Mouse (Mus musculus) limb, embryonic 10.5 days (tissue): ENCODE results near the gene Tspan17. TPM values are rescaled to one million over a fixed set of nuclear protein-coding genes. Genes with fewer than 3 reads are reported as not detected.
A peak's percentile ranks its signal among the peaks of the same experiment; 100 is the strongest.

Source experiments
- DNase-seq: peaks from one replicate; pipeline ENCODE4 v3.0.0-alpha.2; 2017; ENCODE audit warnings: low spot score
- H3K27ac ChIP-seq: fragments of 300-500 bp; sonication (generic); 2 replicates; pipeline ENCODE4 v1.5.1; 2016; ENCODE audit warnings: mild to moderate bottlenecking
- H3K27me3 ChIP-seq: fragments of 300-500 bp; sonication (generic); 2 replicates; pipeline ENCODE4 v1.6.1; 2016; ENCODE audit warnings: low read depth, mild to moderate bottlenecking; ENCODE audit not compliant: poor library complexity, severe bottlenecking
- H3K36me3 ChIP-seq: fragments of 300-500 bp; sonication (generic); 2 replicates; pipeline ENCODE4 v1.6.1; 2016; ENCODE audit warnings: mild to moderate bottlenecking, moderate library complexity
- H3K4me1 ChIP-seq: fragments of 300-500 bp; sonication (generic); 2 replicates; pipeline ENCODE4 v1.6.1; 2016
- H3K4me3 ChIP-seq: fragments of 300-500 bp; sonication (generic); 2 replicates; pipeline ENCODE4 v1.5.1; 2016; ENCODE audit warnings: mild to moderate bottlenecking, moderate library complexity
- H3K9me3 ChIP-seq: fragments of 300-500 bp; sonication (generic); replicated peaks from 2 replicates; pipeline ENCODE4 v1.6.1; 2016; ENCODE audit warnings: mild to moderate bottlenecking
- WGBS: fragments of 180-500 bp; shearing (Covaris S2); methylation state at CpG from one replicate; pipeline ENCODE4 v1.1.7; 2016; 5-methylcytosine and 5-hydroxymethylcytosine counted together
- polyA plus RNA-seq: library from polyadenylated mRNA; unstranded; fragments of >200 nt; fragmentation: Nextera tagmentation; extraction: Ambion mirVana; gene quantifications from 2 replicates; pipeline ENCODE4 v1.2.1, GENCODE M21; 2016

Gene Tspan17
- polyA plus RNA-seq, result 2.0 and 3.3 TPM in 2 replicates

DNA sequence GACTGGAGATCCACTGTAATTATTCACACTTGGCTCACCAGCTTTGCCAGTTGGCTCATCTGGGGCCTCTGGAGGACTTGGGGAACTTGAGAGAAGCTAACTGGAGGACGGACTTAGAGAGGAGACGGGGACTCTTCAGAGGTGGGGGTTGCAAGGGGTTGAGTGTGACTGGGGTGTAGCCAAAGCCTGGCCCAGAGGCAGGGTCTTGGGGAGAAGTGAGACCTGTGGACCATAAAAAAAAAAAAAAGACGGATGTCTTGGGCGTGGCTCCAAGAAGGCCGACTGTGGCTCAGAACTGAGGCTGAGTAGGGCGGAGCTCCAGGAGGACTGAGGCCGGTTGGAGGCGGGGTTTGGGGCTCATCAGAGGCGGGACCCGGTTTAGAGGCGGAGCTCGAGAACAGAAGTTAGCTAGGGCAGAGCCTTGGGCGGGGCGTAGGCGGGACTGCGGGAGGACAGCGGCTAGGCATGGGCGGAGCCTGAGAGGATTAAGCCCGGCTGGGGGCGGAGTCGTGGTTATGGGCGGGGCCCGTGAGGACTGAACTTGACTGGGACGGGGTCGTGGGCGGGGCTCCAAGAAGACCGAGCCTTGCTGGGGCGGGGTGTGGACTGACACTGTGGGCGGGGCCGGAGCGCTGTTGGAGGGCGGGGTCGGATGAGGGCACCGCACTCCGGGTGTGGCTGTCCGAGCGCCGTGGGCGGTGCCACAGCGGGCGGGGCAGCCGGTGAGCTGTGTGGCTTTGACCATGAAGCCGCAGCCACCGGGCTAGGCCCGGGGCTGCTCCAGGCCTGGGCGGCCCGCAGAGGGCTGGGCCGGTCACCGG is at the start of gene Tspan17:
Gene Tspan17, plus strand, starts transcription at position 638 of the 821 bp plus-strand sequence.
- Histone ChIP-seq H3K27ac (peak within 1 kb of the TSS; percentile 33; the same call in 1 of the 2 replicates), H3K4me3 (peak within 1 kb of the TSS; percentile 61), H3K27me3 (peaks cover 62% of the 10 kb centered on the region), H3K4me1 (peaks cover 23% of the 10 kb centered on the region), H3K36me3 (no peaks in the 10 kb centered on the region), H3K9me3 (no peaks in the 10 kb centered on the region)
- 2% methylated on average over 49 of the region's 49 CpGs for WGBS
- peak; percentile 93 for DNase-seq

DNA sequence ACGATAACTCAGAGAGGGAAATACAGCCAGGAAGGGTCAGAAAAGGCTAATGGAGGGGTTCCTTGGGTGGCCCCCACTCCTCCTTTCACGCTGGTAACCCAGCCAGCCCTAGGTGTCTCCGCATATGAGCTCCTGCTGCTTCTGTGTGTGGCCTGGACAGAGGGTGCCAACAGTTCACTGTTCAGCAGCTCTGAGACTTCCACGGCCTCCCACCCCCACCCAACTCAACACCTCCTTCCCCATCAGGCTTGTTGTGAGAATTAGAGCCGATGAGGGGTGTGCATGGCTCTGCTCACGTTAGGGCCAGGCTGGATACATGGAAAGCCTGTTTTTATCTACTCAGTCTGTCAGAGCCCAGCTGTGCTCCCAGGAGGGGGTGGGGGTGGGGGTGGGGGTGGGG is 43.1 kb upstream of the Tspan17 start:
- WGBS, result 46% methylated on average over 6 of the region's 6 CpGs
- peaks cover 75% of the 10 kb centered on the region for H3K27me3 ChIP-seq

DNA sequence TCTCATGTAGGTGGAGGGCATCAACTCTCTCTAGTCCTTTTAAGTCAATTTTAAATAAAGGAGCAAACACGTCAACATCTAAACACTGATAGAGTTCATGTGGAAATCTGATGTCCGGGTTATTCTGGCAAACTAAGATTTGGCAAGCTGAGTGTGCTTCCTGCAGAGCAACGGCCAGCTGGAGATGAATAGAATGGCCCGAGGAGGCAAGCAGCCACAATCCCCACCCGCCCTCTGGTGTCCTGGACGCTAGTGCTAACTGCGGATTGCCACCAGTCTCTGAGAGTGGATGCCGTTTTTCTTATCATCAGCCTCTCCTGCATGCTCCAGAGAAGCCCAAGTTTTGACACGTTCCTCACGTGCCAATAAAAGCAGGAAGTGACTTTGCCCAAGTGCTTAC is 42.3 kb upstream of the Tspan17 start:
- Histone ChIP-seq H3K27ac (no peak overlapping the region), H3K4me1 (peaks cover 20% of the 10 kb centered on the region), H3K9me3 (no peaks in the 10 kb centered on the region), H3K36me3 (no peaks in the 10 kb centered on the region), H3K4me3 (no peak overlapping the region), H3K27me3 (peaks cover 71% of the 10 kb centered on the region)
- DNase-seq, result no peak
- WGBS, result 63% methylated on average over 10 of the region's 10 CpGs

More for the DNA sequence above, 43.1 kb upstream of the Tspan17 start:
- Histone ChIP-seq H3K4me1 (peaks cover 20% of the 10 kb centered on the region), H3K27ac (no peak overlapping the region), H3K9me3 (no peaks in the 10 kb centered on the region), H3K36me3 (no peaks in the 10 kb centered on the region), H3K4me3 (no peak overlapping the region)
- DNase-seq, result no peak

DNA sequence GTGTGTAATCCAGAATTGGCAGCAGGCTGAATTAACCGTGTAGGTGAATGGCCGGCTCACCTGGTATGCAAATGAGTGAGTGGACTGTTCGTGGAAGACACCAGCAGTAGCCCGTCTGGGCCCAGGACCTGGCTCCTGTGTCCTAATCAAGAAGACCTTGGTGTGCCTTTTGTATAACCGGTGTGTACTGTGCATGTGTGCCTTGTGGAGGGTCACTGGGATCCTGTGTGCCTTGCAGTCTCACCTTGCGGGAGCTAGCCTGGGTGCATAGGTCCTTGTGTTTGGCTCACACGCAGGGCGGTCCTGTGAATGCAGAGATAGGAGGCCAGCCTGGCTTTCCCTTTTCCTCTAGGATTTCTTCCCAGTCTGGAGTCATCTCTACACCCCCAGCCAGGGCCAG is 41.0 kb upstream of the Tspan17 start:
- Histone ChIP-seq H3K27me3 (peaks cover 71% of the 10 kb centered on the region), H3K9me3 (no peaks in the 10 kb centered on the region), H3K27ac (no peak overlapping the region), H3K36me3 (no peaks in the 10 kb centered on the region), H3K4me3 (no peak overlapping the region), H3K4me1 (peaks cover 20% of the 10 kb centered on the region)
- DNase-seq, result no peak
- WGBS, result 85% methylated on average over 8 of the region's 8 CpGs

DNA sequence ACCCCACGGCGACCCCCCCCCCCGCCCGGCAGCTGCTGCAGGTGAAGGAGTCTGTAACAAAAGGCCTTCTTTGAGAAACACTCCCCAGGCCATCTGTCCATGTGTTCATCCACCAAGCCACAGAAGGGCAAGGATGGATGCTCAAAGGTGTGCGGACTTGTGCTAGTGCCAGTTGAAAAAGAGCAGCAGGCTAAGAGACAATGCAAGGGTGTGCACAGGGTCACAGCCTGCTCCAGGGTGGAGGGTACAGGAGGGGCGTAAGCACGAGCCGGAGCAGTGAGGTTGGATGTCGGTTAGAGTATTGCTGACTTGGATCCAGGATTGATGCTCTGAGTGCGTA is 40.5 kb upstream of the Tspan17 start:
- no peaks in the 10 kb centered on the region for H3K36me3 ChIP-seq
- H3K27me3 ChIP-seq, result peaks cover 73% of the 10 kb centered on the region
- H3K4me1 ChIP-seq, result peaks cover 20% of the 10 kb centered on the region
- WGBS, result 64% methylated on average over 10 of the region's 10 CpGs
- no peak for DNase-seq
- H3K4me3 ChIP-seq, result peak overlapping the region; percentile 66
- no peak overlapping the region for H3K27ac ChIP-seq
- H3K9me3 ChIP-seq, result no peaks in the 10 kb centered on the region

DNA sequence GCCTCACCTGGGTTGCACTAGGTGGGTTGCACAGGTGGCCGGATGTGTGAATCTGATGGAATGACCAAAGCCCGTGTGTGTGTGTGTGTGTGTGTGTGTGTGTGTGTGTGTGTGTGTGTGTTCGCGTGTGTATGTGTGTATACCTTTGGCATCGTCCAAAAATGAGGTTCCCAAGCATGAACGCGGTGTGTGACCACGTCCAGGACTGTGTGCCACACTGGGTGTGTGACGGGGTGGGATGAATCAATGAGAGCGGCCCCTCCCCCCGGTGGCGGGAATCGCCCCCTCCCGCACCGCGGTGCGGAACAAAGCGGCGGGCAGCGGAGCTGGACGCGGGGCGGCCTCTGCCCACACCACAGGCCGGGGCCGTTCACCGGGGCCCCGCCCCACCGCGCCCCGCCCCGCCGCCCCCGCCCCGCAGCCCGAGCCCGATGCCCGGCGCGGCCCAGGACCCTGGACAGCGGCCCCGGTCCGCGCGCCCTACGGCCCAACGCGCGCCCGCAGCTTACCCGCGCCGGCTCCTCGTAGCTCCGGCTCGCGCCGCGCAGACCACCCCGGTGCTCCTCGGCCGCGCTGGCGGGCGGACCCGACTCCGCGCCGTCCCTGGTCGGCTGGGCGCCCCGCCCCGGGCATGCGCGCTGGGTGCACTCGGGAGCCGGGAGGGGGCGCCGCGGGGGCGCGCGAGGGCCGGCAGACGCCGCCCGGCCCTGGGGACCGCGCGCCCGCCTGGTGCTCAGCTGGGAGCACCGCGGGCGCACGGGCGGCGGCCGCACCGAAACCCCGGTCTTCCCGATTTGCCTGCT is 39.9 kb upstream of the Tspan17 start:
- Histone ChIP-seq H3K27ac (peak overlapping the region; percentile 53), H3K4me1 (peaks cover 20% of the 10 kb centered on the region), H3K9me3 (no peaks in the 10 kb centered on the region), H3K36me3 (no peaks in the 10 kb centered on the region), H3K4me3 (peak overlapping the region; percentile 66), H3K27me3 (peaks cover 78% of the 10 kb centered on the region)
- peak; percentile 70 for DNase-seq
- whole genome bisulfite sequencing, result 3% methylated on average over 81 of the region's 100 CpGs

DNA sequence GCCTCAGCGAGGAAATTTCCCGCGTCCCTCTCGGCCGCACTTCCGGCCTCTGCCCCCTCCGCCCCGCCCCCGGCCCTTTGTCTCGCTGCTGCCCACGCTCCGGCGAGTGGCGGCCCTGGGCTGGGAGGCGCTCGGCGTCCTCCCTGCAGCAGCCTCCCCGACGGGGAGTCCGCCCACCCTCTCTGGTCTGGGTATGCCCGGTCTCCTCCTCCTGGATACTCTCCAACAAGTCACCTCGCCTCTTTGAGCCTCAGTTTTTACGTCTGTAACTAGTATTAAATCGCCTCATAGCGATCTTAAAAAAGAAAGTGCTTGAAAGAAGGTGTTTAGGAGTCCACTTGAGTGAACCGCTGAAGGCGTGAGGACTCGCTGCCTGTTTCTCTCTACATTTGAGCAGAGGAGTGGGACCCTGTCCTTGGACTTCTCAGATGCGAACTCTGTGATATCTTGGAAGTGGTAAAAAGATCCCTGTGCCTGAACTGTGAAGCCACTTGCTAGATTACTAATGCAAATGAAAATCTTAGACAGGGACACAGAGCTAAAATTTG is 39.2 kb upstream of the Tspan17 start, which contains the start of gene Gprin1:
Gene Gprin1, minus strand, starts transcription at position 11 of the 548 bp plus-strand sequence.
- H3K36me3 ChIP-seq, result no peaks in the 10 kb centered on the region
- H3K4me3 ChIP-seq, result peak within 1 kb of the TSS; percentile 66
- H3K27me3 ChIP-seq, result peaks cover 83% of the 10 kb centered on the region
- peaks cover 20% of the 10 kb centered on the region for H3K4me1 ChIP-seq
- H3K27ac ChIP-seq, result peak within 1 kb of the TSS; percentile 53
- DNase-seq, result no peak
- WGBS, result 6% methylated on average over 29 of the region's 29 CpGs
- H3K9me3 ChIP-seq, result no peaks in the 10 kb centered on the region

DNA sequence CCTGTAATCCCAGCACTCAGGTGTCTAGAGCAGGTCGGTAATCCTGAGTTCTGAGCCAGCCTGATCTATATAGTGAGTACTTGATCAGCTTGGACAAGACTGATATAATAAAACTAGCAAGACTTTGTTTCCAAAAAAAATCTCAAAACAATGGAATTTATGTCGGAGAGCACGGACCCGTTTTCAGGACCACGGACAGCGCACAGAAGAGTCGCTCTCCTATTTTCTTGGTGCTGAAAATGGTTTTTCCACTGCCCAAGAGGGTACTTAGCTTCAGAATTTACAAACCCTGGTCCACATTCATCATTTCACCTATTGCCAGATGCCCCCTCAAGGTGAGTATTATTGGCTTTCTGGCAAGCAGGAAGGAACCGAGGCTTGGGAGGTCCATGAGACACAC is 38.5 kb upstream of the Tspan17 start:
- Histone ChIP-seq H3K4me3 (no peak overlapping the region), H3K27me3 (peaks cover 83% of the 10 kb centered on the region), H3K27ac (no peak overlapping the region), H3K4me1 (peaks cover 20% of the 10 kb centered on the region), H3K9me3 (no peaks in the 10 kb centered on the region), H3K36me3 (no peaks in the 10 kb centered on the region)
- DNase-seq, result peak; percentile 74
- 1% methylated on average over 8 of the region's 8 CpGs for WGBS

DNA sequence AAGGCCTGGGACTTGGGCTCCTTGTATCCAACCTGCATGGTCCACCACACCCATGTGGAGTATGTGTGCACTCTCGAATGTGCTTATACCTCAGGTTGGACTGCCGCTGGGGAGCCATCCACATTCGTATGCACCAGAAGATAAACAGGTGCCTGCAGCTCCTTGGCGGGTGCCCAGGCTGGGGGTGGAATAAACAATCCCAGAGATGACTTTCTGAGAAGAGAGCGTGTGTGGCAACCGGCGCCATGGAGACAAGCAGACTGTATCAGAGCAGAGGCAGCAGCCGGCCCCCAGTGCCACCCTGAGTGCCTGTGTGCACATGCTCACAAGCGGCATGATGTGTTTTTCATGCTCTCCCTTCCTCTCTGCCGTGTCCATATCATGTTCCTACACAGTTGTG is 36.5 kb upstream of the Tspan17 start:
- Histone ChIP-seq H3K9me3 (no peaks in the 10 kb centered on the region), H3K27ac (no peak overlapping the region), H3K36me3 (no peaks in the 10 kb centered on the region), H3K4me1 (peaks cover 22% of the 10 kb centered on the region), H3K4me3 (no peak overlapping the region), H3K27me3 (peaks cover 82% of the 10 kb centered on the region)
- 79% methylated on average over 10 of the region's 10 CpGs for WGBS
- DNase-seq, result no peak

DNA sequence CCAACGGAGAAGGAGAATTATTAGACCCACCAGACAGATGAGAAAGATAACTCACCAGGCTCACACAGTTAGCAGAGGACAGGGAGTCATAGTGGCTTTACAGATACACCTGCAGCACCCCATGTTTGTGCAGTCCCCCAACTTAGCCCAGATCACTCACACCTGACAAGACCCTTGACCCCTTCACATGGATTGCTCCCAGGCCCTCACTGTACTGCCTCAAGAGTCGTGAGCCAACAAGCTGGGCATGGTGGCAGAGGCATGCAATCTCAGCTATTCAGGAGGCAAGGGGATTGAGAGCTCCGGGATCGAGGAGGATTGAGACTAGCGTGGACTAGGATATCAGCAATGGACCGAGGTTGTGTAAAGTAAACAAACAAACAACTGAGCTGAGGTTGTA is 35.4 kb upstream of the Tspan17 start:
- Histone ChIP-seq H3K9me3 (no peaks in the 10 kb centered on the region), H3K27me3 (peaks cover 74% of the 10 kb centered on the region), H3K36me3 (no peaks in the 10 kb centered on the region), H3K4me3 (no peak overlapping the region), H3K4me1 (peaks cover 30% of the 10 kb centered on the region), H3K27ac (no peak overlapping the region)
- WGBS, result 75% methylated on average over 6 of the region's 6 CpGs
- DNase-seq, result no peak

DNA sequence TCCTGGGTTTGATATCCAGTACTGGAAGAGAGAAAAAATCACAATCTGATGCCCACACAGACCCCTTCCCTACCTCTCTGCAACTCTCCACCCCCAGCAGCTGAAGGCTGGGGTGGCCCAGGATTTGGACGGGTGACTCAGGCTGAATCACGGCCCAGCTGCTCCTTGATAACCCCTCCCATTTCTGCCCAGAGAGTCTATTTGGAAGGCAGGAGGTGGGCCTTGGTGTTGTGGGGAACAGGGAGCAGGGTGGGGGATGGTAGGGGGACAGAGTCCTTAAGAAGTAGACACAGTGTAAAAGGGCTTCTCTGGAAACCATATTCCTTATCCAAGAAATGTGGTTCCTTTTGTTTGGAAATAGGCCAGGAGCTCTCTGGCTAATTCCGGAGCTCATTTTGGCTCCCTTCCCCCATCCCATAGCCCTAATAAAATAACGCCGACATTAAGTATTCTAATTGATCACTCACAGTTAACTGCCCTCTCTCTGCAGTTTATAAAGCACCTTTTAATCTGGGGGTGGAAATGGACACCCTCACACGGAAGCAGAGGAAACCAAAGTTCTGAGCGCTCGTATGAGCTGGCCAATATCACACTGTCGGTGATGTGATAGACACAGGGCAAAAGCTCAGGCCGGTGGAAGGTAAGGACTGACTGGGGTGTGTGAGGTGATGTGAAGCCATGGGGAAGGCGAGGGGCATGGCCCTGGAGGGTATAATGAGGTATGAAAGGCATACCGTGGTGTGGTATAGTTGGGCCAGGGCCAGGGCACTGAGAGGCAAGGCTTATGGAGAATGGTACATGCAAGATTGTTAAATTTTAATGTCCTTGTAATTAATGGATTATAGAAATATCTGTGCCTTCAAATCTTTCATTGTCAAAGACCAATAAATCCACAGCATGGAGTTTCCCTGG is 34.8 kb upstream of the Tspan17 start:
- 46% methylated on average over 12 of the region's 12 CpGs for whole genome bisulfite sequencing
- H3K27me3 ChIP-seq, result peaks cover 74% of the 10 kb centered on the region
- peaks cover 30% of the 10 kb centered on the region for H3K4me1 ChIP-seq
- H3K27ac ChIP-seq, result no peak overlapping the region
- DNase-seq, result no peak
- H3K36me3 ChIP-seq, result no peaks in the 10 kb centered on the region
- H3K4me3 ChIP-seq, result no peak overlapping the region
- no peaks in the 10 kb centered on the region for H3K9me3 ChIP-seq

DNA sequence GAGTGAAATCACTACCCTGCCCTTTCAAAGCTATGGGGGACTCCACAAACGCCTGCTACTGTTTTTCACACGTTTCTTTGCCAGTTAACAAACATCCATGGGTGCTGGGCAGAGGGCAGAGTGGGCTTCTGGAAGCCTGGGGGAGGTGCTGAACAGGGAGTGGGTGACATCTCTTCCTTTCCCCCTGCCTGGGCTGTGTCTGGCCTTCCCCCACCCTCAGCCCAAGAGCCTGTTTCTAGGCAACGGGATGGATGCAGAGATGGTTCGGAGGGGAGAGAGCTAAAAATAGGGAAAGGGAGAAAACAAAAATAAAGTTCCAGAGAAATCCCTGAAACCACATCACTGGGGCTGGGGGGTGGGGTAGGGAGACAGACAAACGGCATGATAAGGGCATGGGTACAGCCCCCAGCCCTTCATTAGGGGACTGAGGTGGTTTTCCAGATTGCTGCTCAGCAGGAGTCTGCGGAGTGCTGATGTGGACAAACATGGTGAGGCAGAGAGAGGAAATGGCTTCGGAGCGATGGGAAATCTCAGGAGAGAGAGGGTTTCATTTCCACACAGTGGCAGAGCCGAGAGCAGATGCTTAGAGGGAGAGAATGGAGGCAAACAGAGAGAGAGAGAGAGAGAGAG is 33.9 kb upstream of the Tspan17 start:
- H3K27me3 ChIP-seq, result peaks cover 74% of the 10 kb centered on the region
- peaks cover 31% of the 10 kb centered on the region for H3K4me1 ChIP-seq
- H3K36me3 ChIP-seq, result no peaks in the 10 kb centered on the region
- no peak overlapping the region for H3K27ac ChIP-seq
- 37% methylated on average over 9 of the region's 9 CpGs for WGBS
- H3K4me3 ChIP-seq, result no peak overlapping the region
- DNase-seq, result no peak
- H3K9me3 ChIP-seq, result no peaks in the 10 kb centered on the region
